Mouse (Mus musculus) megakaryocyte-erythroid progenitor cell, adult 5-6 weeks (primary cell): Measurements from ENCODE around the gene Ube2r2. TPM values are rescaled to one million over a fixed set of nuclear protein-coding genes. Genes with fewer than 3 reads are reported as not detected.
A peak's percentile ranks its signal among the peaks of the same experiment; 100 is the strongest.

Experiments
- ATAC-seq: replicated peaks from 2 replicates; pipeline ENCODE4 v1.8.0; 2016; ENCODE audit warnings: mild to moderate bottlenecking, inconsistent platforms; ENCODE audit not compliant: severe bottlenecking, poor library complexity, low FRiP score, low TSS enrichment
- total RNA-seq, 2 experiments: library from RNA; stranded (forward) in 1 of 2; stranded (reverse) in 1 of 2; fragments of 200-1000, 215-1000 nt in 1 of 2; fragments of >200 nt in 1 of 2; fragmentation: Nextera tagmentation in 1 of 2; gene quantifications; 2 replicates each; pipeline ENCODE4 v1.2.3; 2014 to 2017

Gene Ube2r2
- total RNA-seq, 2 experiments from 2014 or later = 36.5 to 101 TPM

- no peak for ATAC-seq
Measured at GRCm38 (mm10) chr4:41115793-41116192, 19.8 kb upstream of the Ube2r2 start.

GRCm38 (mm10) chr4:41116817-41117216, 18.7 kb upstream of the Ube2r2 start:
- ATAC-seq = no peak

GRCm38 (mm10) chr4:41118706-41119292, 16.7 kb upstream of the Ube2r2 start:
- peak; percentile 68 for ATAC-seq

- ATAC-seq = peak; percentile 99
Measured at GRCm38 (mm10) chr4:41124180-41124951, 11.2 kb upstream of the Ube2r2 start, which contains the start of gene Nol6. Nol6 (minus strand) TSS chr4:41124455.

- peak; percentile 64 for ATAC-seq
Measured at GRCm38 (mm10) chr4:41129406-41129805, 6.1 kb upstream of the Ube2r2 start.

GRCm38 (mm10) chr4:41129836-41130235, 5.7 kb upstream of the Ube2r2 start:
- ATAC-seq = peak; percentile 47

- peak; percentile 28 for ATAC-seq
Measured at GRCm38 (mm10) chr4:41132471-41132870, 3.1 kb upstream of the Ube2r2 start.

GRCm38 (mm10) chr4:41133529-41134291, 1.8 kb upstream of the Ube2r2 start:
- ATAC-seq = peak; percentile 21; the same call in 1 of the 2 replicates

- peak; percentile 51 for ATAC-seq
Measured at GRCm38 (mm10) chr4:41134935-41135710, 420 bp upstream of the Ube2r2 start.

- no peak for ATAC-seq
Measured at GRCm38 (mm10) chr4:41136454-41136805, 887 bp downstream of the Ube2r2 start.

- no peak for ATAC-seq
Measured at GRCm38 (mm10) chr4:41136811-41137210, 1.3 kb downstream of the Ube2r2 start.

GRCm38 (mm10) chr4:41140174-41140875, 4.8 kb downstream of the Ube2r2 start:
- no peak for ATAC-seq

GRCm38 (mm10) chr4:41142601-41143000, 7.1 kb downstream of the Ube2r2 start:
- no peak for ATAC-seq

GRCm38 (mm10) chr4:41149891-41150290, 14.3 kb downstream of the Ube2r2 start:
- no peak for ATAC-seq

GRCm38 (mm10) chr4:41151186-41151585, 15.6 kb downstream of the Ube2r2 start:
- no peak for ATAC-seq

GRCm38 (mm10) chr4:41153146-41153545, 17.6 kb downstream of the Ube2r2 start:
- ATAC-seq = no peak

GRCm38 (mm10) chr4:41156961-41157360, 21.4 kb downstream of the Ube2r2 start:
- peak; percentile 76 for ATAC-seq

- no peak for ATAC-seq
Measured at GRCm38 (mm10) chr4:41158251-41158650, 22.7 kb downstream of the Ube2r2 start.

- ATAC-seq = peak; percentile 62
Measured at GRCm38 (mm10) chr4:41161232-41161631, 25.7 kb downstream of the Ube2r2 start.
